In the genomic region with DNA sequence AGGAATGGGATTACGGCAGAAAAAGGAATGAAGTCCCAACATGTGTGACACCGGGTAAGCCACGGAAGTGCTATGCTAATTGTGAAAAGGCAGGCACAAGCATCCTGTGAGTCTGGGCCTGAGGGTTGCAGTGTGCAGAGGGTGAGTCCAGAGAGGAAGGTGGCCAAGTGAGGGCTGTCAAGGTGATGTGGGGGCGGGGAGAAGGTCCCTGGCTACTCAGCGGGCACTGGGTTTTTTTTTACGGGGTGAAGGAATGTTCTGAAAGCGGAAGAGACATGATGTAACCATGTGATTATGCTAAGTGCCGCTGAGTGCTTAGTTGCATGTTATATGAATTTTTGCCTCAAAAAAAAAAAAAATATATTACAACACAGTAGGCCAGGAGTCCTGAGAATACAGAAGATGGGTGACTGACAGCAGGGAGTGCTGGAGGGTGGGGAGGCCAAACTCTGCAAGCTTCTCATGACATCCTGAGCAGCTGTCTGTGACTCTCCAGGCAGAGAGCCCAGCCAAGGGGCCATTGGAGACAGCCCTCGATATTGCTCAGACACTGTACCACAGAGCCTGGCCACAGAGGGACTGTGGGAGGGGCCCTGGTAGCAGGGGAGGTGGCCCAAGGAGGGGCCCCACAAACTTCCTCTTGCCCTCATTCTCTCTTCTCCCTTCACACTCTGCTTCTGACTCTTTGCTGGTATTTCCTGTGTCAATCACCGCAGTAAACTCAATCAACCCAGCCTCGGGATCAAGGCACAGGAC, we compare ENCODE assay signal across 8 mouse cellular contexts. TPM values are rescaled to one million over a fixed set of nuclear protein-coding genes. Genes with fewer than 3 reads are reported as not detected.
DNase-seq lines count a peak whose midpoint lies in the region; ATAC-seq lines count a peak whose summit lies in the region.

No protein-coding gene starts in this region.

- peaks cover 39% of the 10 kb centered on the region for H3K4me1 ChIP-seq in hindbrain, embryonic 12.5 days
- peaks cover 16% of the 10 kb centered on the region for H3K4me1 ChIP-seq in hindbrain, embryonic 14.5 days (replicated peaks; ENCODE audit: control insufficient read depth, insufficient read depth, low read length)
- peaks cover 37% of the 10 kb centered on the region for H3K4me1 ChIP-seq in embryonic facial prominence, embryonic 14.5 days (ENCODE audit: control insufficient read depth, insufficient read depth, low read length)

- H3K4me2 ChIP-seq in hindbrain, embryonic 12.5 days (replicated peaks) = no peak overlapping the region
- H3K4me2 ChIP-seq in hindbrain, embryonic 14.5 days (replicated peaks) = no peak overlapping the region
- H3K4me2 ChIP-seq in embryonic facial prominence, embryonic 14.5 days (ENCODE audit: low read depth, low read length) = no peak overlapping the region

- H3K27ac ChIP-seq in hindbrain, embryonic 12.5 days = peak overlapping the region; percentile 36; the same call in 1 of the 2 replicates
- no peak overlapping the region for H3K27ac ChIP-seq in hindbrain, embryonic 14.5 days
- peak overlapping the region; percentile 48 for H3K27ac ChIP-seq in embryonic facial prominence, embryonic 14.5 days (replicated peaks; ENCODE audit: low read depth, low read length)

- no peaks in the 10 kb centered on the region for H3K9me3 ChIP-seq in hindbrain, embryonic 12.5 days (replicated peaks)
- H3K9me3 ChIP-seq in hindbrain, embryonic 14.5 days (ENCODE audit: control insufficient read depth, low read length) = no peaks in the 10 kb centered on the region
- no peaks in the 10 kb centered on the region for H3K9me3 ChIP-seq in embryonic facial prominence, embryonic 14.5 days (ENCODE audit: control insufficient read depth, low read length)

- DNase-seq in hindbrain, embryonic 14.5 days (ENCODE audit: low spot score) = no peak
- peak; percentile 64 for DNase-seq in embryonic facial prominence, embryonic 14.5 days (ENCODE audit: low spot score)
- DNase-seq in induced T-regulatory cell, adult 2 months (ENCODE audit: low read depth) = peak; percentile 90
- peak; percentile 78 for DNase-seq in lung, postnatal 10 days
- peak; percentile 73 for DNase-seq in thymus, postnatal 0 days (ENCODE audit: low spot score)
- DNase-seq in embryo, embryonic 11 days = no peak
- DNase-seq in layer of hippocampus, adult 8-10 months (ENCODE audit: low spot score in 2 of 2) = no peak

- H3K4me3 ChIP-seq in hindbrain, embryonic 12.5 days = no peak overlapping the region
- H3K4me3 ChIP-seq in hindbrain, embryonic 14.5 days (replicated peaks; ENCODE audit: low read length) = no peak overlapping the region
- H3K4me3 ChIP-seq in embryonic facial prominence, embryonic 14.5 days (ENCODE audit: low read depth, low read length) = no peak overlapping the region

- WGBS in hindbrain, embryonic 12.5 days = 75% methylated on average over 11 of the region's 11 CpGs
- 71% methylated on average over 11 of the region's 11 CpGs for WGBS in hindbrain, embryonic 14.5 days
- 40% methylated on average over 11 of the region's 11 CpGs for WGBS in embryonic facial prominence, embryonic 14.5 days

- no peaks in the 10 kb centered on the region for H3K27me3 ChIP-seq in hindbrain, embryonic 12.5 days
- H3K27me3 ChIP-seq in hindbrain, embryonic 14.5 days (ENCODE audit: control insufficient read depth, insufficient read depth, low read length) = no peaks in the 10 kb centered on the region
- H3K27me3 ChIP-seq in embryonic facial prominence, embryonic 14.5 days (replicated peaks; ENCODE audit: control insufficient read depth, insufficient read depth, low read length) = no peaks in the 10 kb centered on the region

- H3K36me3 ChIP-seq in hindbrain, embryonic 12.5 days = peaks cover 15% of the 10 kb centered on the region
- H3K36me3 ChIP-seq in hindbrain, embryonic 14.5 days (replicated peaks; ENCODE audit: control insufficient read depth, insufficient read depth) = peaks cover 4% of the 10 kb centered on the region; the same call in 1 of the 2 replicates
- H3K36me3 ChIP-seq in embryonic facial prominence, embryonic 14.5 days (ENCODE audit: control insufficient read depth, insufficient read depth, low read length) = peaks cover 33% of the 10 kb centered on the region

- no peak overlapping the region for H3K9ac ChIP-seq in hindbrain, embryonic 12.5 days
- no peak overlapping the region for H3K9ac ChIP-seq in hindbrain, embryonic 14.5 days
- peak overlapping the region; percentile 35; the same call in 1 of the 2 replicates for H3K9ac ChIP-seq in embryonic facial prominence, embryonic 14.5 days (ENCODE audit: low read depth, low read length)

- ATAC-seq in hindbrain, embryonic 12.5 days (ENCODE audit: low FRiP score) = no peak
- ATAC-seq in hindbrain, embryonic 14.5 days (ENCODE audit: low FRiP score) = no peak
- ATAC-seq in embryonic facial prominence, embryonic 14.5 days (ENCODE audit: low read depth) = peak; percentile 26; the same call in 1 of the 2 replicates

RNA-seq across cellular contexts. Expression of a gene that starts 4.1 kb away (rescaled TPM):
- polyA plus RNA-seq in hindbrain, embryonic 12.5 days (2016; fragmentation: Nextera tagmentation; extraction: Ambion mirVana) = 10.4 and 10.9 TPM in 2 replicates
- 3.9 and 4.6 TPM in 2 replicates for polyA plus RNA-seq in hindbrain, embryonic 14.5 days (2014; fragmentation: Nextera tagmentation; extraction: Ambion mirVana)
- 5.2 and 5.9 TPM in 2 replicates for polyA plus RNA-seq in embryonic facial prominence, embryonic 14.5 days (2014; fragmentation: Nextera tagmentation; extraction: Ambion mirVana)
- 20.6 and 25.9 TPM in 2 replicates for polyA plus RNA-seq in thymus, postnatal 0 days (2015; fragmentation: Nextera tagmentation; extraction: Ambion mirVana)
- 1 to 10 TPM; 3.0 to 7.6 (median 5.2) TPM for total RNA-seq in layer of hippocampus, adult 8-10 months (2022)

RNA-seq across cellular contexts. Expression of a gene that starts 36.8 kb away (rescaled TPM):
- polyA plus RNA-seq in hindbrain, embryonic 12.5 days (2016; fragmentation: Nextera tagmentation; extraction: Ambion mirVana) = not detected in 2 replicates
- not detected in 2 replicates for polyA plus RNA-seq in hindbrain, embryonic 14.5 days (2014; fragmentation: Nextera tagmentation; extraction: Ambion mirVana)
- not detected in 2 replicates for polyA plus RNA-seq in embryonic facial prominence, embryonic 14.5 days (2014; fragmentation: Nextera tagmentation; extraction: Ambion mirVana)
- 0.17 and 0.33 TPM in 2 replicates for polyA plus RNA-seq in thymus, postnatal 0 days (2015; fragmentation: Nextera tagmentation; extraction: Ambion mirVana)
- not detected for total RNA-seq in layer of hippocampus, adult 8-10 months (2022)

RNA-seq across cellular contexts. Expression of a gene that starts 43.1 kb away (rescaled TPM):
- not detected in 2 replicates for polyA plus RNA-seq in hindbrain, embryonic 12.5 days (2016; fragmentation: Nextera tagmentation; extraction: Ambion mirVana)
- polyA plus RNA-seq in hindbrain, embryonic 14.5 days (2014; fragmentation: Nextera tagmentation; extraction: Ambion mirVana) = not detected in 2 replicates
- polyA plus RNA-seq in embryonic facial prominence, embryonic 14.5 days (2014; fragmentation: Nextera tagmentation; extraction: Ambion mirVana) = not detected in 2 replicates
- not detected in 2 replicates for polyA plus RNA-seq in thymus, postnatal 0 days (2015; fragmentation: Nextera tagmentation; extraction: Ambion mirVana)
- not detected for total RNA-seq in layer of hippocampus, adult 8-10 months (2022)

RNA-seq across cellular contexts. Expression of a gene that starts 54.7 kb away (rescaled TPM):
- polyA plus RNA-seq in hindbrain, embryonic 12.5 days (2016; fragmentation: Nextera tagmentation; extraction: Ambion mirVana) = not detected in 2 replicates
- polyA plus RNA-seq in hindbrain, embryonic 14.5 days (2014; fragmentation: Nextera tagmentation; extraction: Ambion mirVana) = not detected in 2 replicates
- polyA plus RNA-seq in embryonic facial prominence, embryonic 14.5 days (2014; fragmentation: Nextera tagmentation; extraction: Ambion mirVana) = 0.84 and 2.5 TPM in 2 replicates
- polyA plus RNA-seq in thymus, postnatal 0 days (2015; fragmentation: Nextera tagmentation; extraction: Ambion mirVana) = 1.9 and 2.7 TPM in 2 replicates
- total RNA-seq in layer of hippocampus, adult 8-10 months (2022) = not detected

Comparison
In these comparisons a context has a peak if more than half of its experiments do, and no peak if none do; other contexts are left out.
1. DNase-seq: peak in embryonic facial prominence, embryonic 14.5 days (single experiment), induced T-regulatory cell, adult 2 months (single experiment), lung, postnatal 10 days (single experiment) and thymus, postnatal 0 days (single experiment); none in hindbrain, embryonic 14.5 days (single experiment), embryo, embryonic 11 days (single experiment) and layer of hippocampus, adult 8-10 months (0 of 2).